Mouse (Mus musculus): ENCODE data around the gene Anxa5. TPM values are rescaled to one million over a fixed set of nuclear protein-coding genes. Genes with fewer than 3 reads are reported as not detected.
A peak's percentile ranks its signal among the peaks of the same experiment; 100 is the strongest.

Gene Anxa5
- polyA plus RNA-seq, 1 experiment from 2014 or later: 247 TPM

GRCm38 (mm10) chr3:36427386-36427785 lies 48.3 kb downstream of the Anxa5 start:
- no peak overlapping the region for H3K4me3 ChIP-seq (replicated peaks)
- H3K27me3 ChIP-seq (replicated peaks): no peaks in the 10 kb centered on the region
- WGBS: 93% methylated on average over 8 of the region's 8 CpGs
- no peaks in the 10 kb centered on the region for H3K36me3 ChIP-seq
- no peaks in the 10 kb centered on the region for H3K9me3 ChIP-seq
- H3K9ac ChIP-seq: no peak overlapping the region
- no peak overlapping the region for H3K27ac ChIP-seq
- no peak overlapping the region for H3K4me2 ChIP-seq (replicated peaks)
- no peak for ATAC-seq
- H3K4me1 ChIP-seq (replicated peaks): no peaks in the 10 kb centered on the region

- Histone ChIP-seq H3K36me3 (no peaks in the 10 kb centered on the region), H3K9ac (no peak overlapping the region), H3K9me3 (no peaks in the 10 kb centered on the region), H3K4me1 (replicated peaks) (no peaks in the 10 kb centered on the region), H3K4me3 (replicated peaks) (no peak overlapping the region), H3K27ac (no peak overlapping the region), H3K27me3 (replicated peaks) (no peaks in the 10 kb centered on the region), H3K4me2 (replicated peaks) (no peak overlapping the region)
- no peak for ATAC-seq
- 77% methylated on average over 2 of the region's 2 CpGs for WGBS
Measured at GRCm38 (mm10) chr3:36409456-36409855, 66.2 kb downstream of the Anxa5 start.

GRCm38 (mm10) chr3:36406967-36407366 lies 68.7 kb downstream of the Anxa5 start:
- Histone ChIP-seq H3K36me3 (no peaks in the 10 kb centered on the region), H3K4me3 (replicated peaks) (no peak overlapping the region), H3K4me2 (replicated peaks) (no peak overlapping the region), H3K9me3 (no peaks in the 10 kb centered on the region), H3K27ac (no peak overlapping the region), H3K9ac (no peak overlapping the region), H3K27me3 (replicated peaks) (no peaks in the 10 kb centered on the region), H3K4me1 (replicated peaks) (no peaks in the 10 kb centered on the region)
- WGBS: 97% methylated on average over 5 of the region's 5 CpGs
- ATAC-seq: no peak

GRCm38 (mm10) chr3:36406340-36406739 lies 69.4 kb downstream of the Anxa5 start:
- WGBS: 36% methylated on average over 2 of the region's 2 CpGs
- Histone ChIP-seq H3K27ac (no peak overlapping the region), H3K9ac (no peak overlapping the region), H3K4me2 (replicated peaks) (no peak overlapping the region), H3K36me3 (no peaks in the 10 kb centered on the region), H3K9me3 (no peaks in the 10 kb centered on the region), H3K27me3 (replicated peaks) (no peaks in the 10 kb centered on the region), H3K4me3 (replicated peaks) (no peak overlapping the region), H3K4me1 (replicated peaks) (no peaks in the 10 kb centered on the region)
- ATAC-seq: 0 out of 2 replicates have a peak, but pooled peaks have one; percentile 28

- 81% methylated on average over 2 of the region's 2 CpGs for WGBS
- no peak for ATAC-seq
- H3K4me2 ChIP-seq (replicated peaks): no peak overlapping the region
- no peaks in the 10 kb centered on the region for H3K4me1 ChIP-seq (replicated peaks)
- no peaks in the 10 kb centered on the region for H3K36me3 ChIP-seq
- H3K27ac ChIP-seq: no peak overlapping the region
- H3K4me3 ChIP-seq (replicated peaks): no peak overlapping the region
- H3K9me3 ChIP-seq: no peaks in the 10 kb centered on the region
- H3K9ac ChIP-seq: no peak overlapping the region
- H3K27me3 ChIP-seq (replicated peaks): no peaks in the 10 kb centered on the region
Measured at GRCm38 (mm10) chr3:36401900-36402299, 73.8 kb downstream of the Anxa5 start.

GRCm38 (mm10) chr3:36400657-36401056 lies 75.0 kb downstream of the Anxa5 start:
- WGBS: 46% methylated on average over 10 of the region's 10 CpGs
- H3K27ac ChIP-seq: no peak overlapping the region
- no peaks in the 10 kb centered on the region for H3K27me3 ChIP-seq (replicated peaks)
- no peaks in the 10 kb centered on the region for H3K4me1 ChIP-seq (replicated peaks)
- no peaks in the 10 kb centered on the region for H3K9me3 ChIP-seq
- no peak overlapping the region for H3K4me2 ChIP-seq (replicated peaks)
- no peak for ATAC-seq
- no peaks in the 10 kb centered on the region for H3K36me3 ChIP-seq
- H3K4me3 ChIP-seq (replicated peaks): no peak overlapping the region
- no peak overlapping the region for H3K9ac ChIP-seq

Other genes starting within 250 kb of the Anxa5 start
- 1.8 and 2.2 TPM in 2 replicates for gene 1810062G17Rik, start within 50 bp of the Anxa5 start, polyA plus RNA-seq (2015; fragmentation: Nextera tagmentation; extraction: Ambion mirVana)
- 0.33 and 0.44 TPM in 2 replicates for gene Gm11549, start 45.9 kb upstream of the Anxa5 start, polyA plus RNA-seq (2015; fragmentation: Nextera tagmentation; extraction: Ambion mirVana)
- 63.6 and 65.1 TPM in 2 replicates for gene Exosc9, start 76.7 kb upstream of the Anxa5 start, polyA plus RNA-seq (2015; fragmentation: Nextera tagmentation; extraction: Ambion mirVana)
- 166 and 179 TPM in 2 replicates for gene Ccna2, start 96.3 kb upstream of the Anxa5 start, polyA plus RNA-seq (2015; fragmentation: Nextera tagmentation; extraction: Ambion mirVana)
- gene Bbs7, start 137.6 kb upstream of the Anxa5 start, polyA plus RNA-seq (2015; fragmentation: Nextera tagmentation; extraction: Ambion mirVana): 9.6 and 11.1 TPM in 2 replicates
- gene Trpc3, start 214.3 kb upstream of the Anxa5 start, polyA plus RNA-seq (2015; fragmentation: Nextera tagmentation; extraction: Ambion mirVana): 3.3 TPM in 2 replicates